Mouse (Mus musculus) stomach, embryonic 15.5 days (tissue): Measurements from ENCODE around the gene Tradd. TPM values are rescaled to one million over a fixed set of nuclear protein-coding genes. Genes with fewer than 3 reads are reported as not detected.
"Not testable (repeated sequence)": the region's sequence is repeated elsewhere in the genome, so short reads cannot be mapped to it uniquely, and the experiment has no call there.

Experiments used
- ATAC-seq: fragments of 200-750 bp; cut with Nextera tagmentation; 2 replicates; pipeline ENCODE4 v1.8.0; 2017; ENCODE audit warnings: low read depth, moderate number of reproducible peaks, moderate TSS enrichment; ENCODE audit not compliant: insufficient read depth, low FRiP score
- H3K27ac ChIP-seq: fragments of 300-500 bp; sonication (generic); 2 replicates; pipeline ENCODE4 v1.5.1; 2015; ENCODE audit warnings: mild to moderate bottlenecking, inconsistent platforms
- H3K27me3 ChIP-seq: fragments of 300-500 bp; sonication (generic); replicated peaks from 2 replicates; pipeline ENCODE4 v1.6.1; 2015; ENCODE audit warnings: inconsistent platforms
- H3K36me3 ChIP-seq: fragments of 300-500 bp; sonication (generic); 2 replicates; pipeline ENCODE4 v1.6.1; 2015; ENCODE audit warnings: inconsistent platforms
- H3K4me1 ChIP-seq: fragments of 300-500 bp; sonication (generic); 2 replicates; pipeline ENCODE4 v1.6.1; 2015; ENCODE audit warnings: inconsistent platforms
- H3K4me2 ChIP-seq: fragments of 300-500 bp; sonication (generic); 2 replicates; pipeline ENCODE4 v1.6.1; 2015; ENCODE audit warnings: mild to moderate bottlenecking, inconsistent platforms
- H3K4me3 ChIP-seq: fragments of 300-500 bp; sonication (generic); replicated peaks from 2 replicates; pipeline ENCODE4 v1.5.1; 2015; ENCODE audit warnings: inconsistent platforms
- H3K9ac ChIP-seq: fragments of 300-500 bp; sonication (generic); 2 replicates; pipeline ENCODE4 v1.6.1; 2015; ENCODE audit warnings: inconsistent platforms
- H3K9me3 ChIP-seq: fragments of 300-500 bp; sonication (generic); 2 replicates; pipeline ENCODE4 v1.6.1; 2016; ENCODE audit warnings: inconsistent platforms
- WGBS: fragments of 180-500 bp; shearing (Covaris S2); methylation state at CpG from one replicate; pipeline ENCODE4 v1.1.7; 2015; 5-methylcytosine and 5-hydroxymethylcytosine counted together
- polyA plus RNA-seq: library from polyadenylated mRNA; unstranded; fragments of >200 nt; fragmentation: Nextera tagmentation; extraction: Ambion mirVana; gene quantifications from 2 replicates; pipeline ENCODE4 v1.2.1, GENCODE M21; 2015

The Tradd gene
- polyA plus RNA-seq, 1 experiment from 2014 or later, result 30.3 TPM

DNA sequence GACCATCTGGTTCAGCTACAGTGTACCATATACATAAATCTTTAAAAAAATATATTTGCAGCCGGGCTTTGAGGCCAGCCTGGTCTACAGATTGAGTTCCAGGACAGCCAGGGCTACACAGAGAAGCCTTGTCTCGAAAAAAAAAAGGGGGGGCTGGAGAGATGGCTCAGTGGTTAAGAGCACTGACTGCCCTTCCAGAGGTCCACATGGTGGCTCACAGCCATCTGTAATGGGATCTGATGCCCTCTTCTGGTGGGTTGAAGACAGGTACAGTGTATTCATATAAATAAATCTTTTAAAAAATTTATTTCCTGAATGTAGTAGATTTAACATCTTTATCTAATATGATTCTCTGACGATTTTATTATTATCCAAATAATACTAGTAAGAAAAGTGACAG lies 27.4 kb upstream of the Tradd start:
- H3K9ac ChIP-seq, H3K4me2 ChIP-seq, ATAC-seq, H3K36me3 ChIP-seq, H3K4me3 ChIP-seq, H3K9me3 ChIP-seq, H3K27ac ChIP-seq: not testable (repeated sequence)
- WGBS, result 61% methylated on average over 3 of the region's 3 CpGs
- Histone ChIP-seq H3K4me1 (peaks cover 23% of the 10 kb centered on the region), H3K27me3 (peaks cover 10% of the 10 kb centered on the region)

DNA sequence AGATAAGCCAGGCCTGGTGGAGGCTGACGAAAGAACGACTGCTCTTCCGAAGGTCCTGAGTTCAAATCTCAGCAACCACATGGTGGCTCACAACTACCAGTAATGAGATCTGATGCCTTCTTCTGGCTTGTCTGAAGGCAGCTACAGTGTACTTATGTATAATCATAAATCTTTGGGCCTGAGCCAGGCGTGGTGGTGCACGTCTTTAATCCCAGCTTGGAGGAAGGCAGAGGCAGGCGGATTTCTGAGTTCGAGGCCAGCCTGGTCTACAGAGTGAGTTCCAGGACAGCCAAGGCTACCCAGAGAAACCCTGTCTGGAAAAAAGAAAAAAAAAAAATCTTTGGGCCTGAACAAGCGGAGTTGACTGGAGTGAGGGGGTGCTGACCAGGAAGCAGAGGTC lies 27.0 kb upstream of the Tradd start:
- 79% methylated on average over 8 of the region's 8 CpGs for WGBS
- H3K27ac ChIP-seq, H3K36me3 ChIP-seq, H3K9me3 ChIP-seq, ATAC-seq, H3K4me2 ChIP-seq, H3K4me3 ChIP-seq, H3K9ac ChIP-seq: not testable (repeated sequence)
- H3K27me3 ChIP-seq, result peaks cover 10% of the 10 kb centered on the region
- peaks cover 23% of the 10 kb centered on the region for H3K4me1 ChIP-seq

DNA sequence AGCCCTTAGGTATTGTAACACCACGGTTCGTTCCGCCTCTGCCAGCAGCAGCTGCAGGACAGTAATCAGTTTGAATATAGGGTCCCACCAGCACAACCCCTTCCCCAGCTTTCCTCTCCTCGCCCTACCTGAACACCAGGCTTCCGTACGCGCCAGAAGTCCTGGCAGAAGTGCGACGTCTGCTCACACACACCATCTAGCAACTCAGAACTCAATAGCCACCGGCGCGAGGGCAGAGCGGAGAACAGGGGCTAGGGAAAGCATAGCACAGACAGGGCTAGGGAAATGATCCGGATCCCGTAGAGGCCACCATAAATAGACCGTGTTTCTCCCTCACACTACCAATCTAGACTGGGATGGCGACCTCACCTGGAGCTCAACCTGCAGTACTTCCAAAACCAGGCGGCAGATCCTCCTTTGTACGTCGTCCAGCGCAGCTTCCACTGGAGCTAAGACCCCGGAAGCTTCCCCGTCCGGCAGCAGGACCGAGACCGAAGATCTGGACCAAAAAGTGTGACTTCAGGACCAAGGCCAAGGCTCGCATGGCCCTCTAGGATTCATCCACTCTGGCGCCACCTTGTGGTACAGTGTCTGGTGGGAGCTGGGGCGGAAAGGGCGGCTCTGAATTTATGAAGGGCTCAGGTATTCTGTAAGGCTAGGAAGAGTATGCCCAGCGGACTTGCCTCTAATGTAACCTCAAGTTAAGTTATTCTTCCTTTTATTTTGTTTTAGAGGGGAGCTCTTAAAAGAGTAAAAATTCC lies 26.3 kb upstream of the Tradd start:
- Histone ChIP-seq H3K9ac (no peak overlapping the region), H3K27ac (no peak overlapping the region), H3K27me3 (peaks cover 10% of the 10 kb centered on the region), H3K4me3 (peak overlapping the region; percentile 19; the same call in 1 of the 2 replicates), H3K4me1 (peaks cover 23% of the 10 kb centered on the region), H3K9me3 (no peaks in the 10 kb centered on the region), H3K36me3 (no peaks in the 10 kb centered on the region), H3K4me2 (peak overlapping the region; percentile 84)
- ATAC-seq, result no peak
- 8% methylated on average over 31 of the region's 31 CpGs for WGBS

DNA sequence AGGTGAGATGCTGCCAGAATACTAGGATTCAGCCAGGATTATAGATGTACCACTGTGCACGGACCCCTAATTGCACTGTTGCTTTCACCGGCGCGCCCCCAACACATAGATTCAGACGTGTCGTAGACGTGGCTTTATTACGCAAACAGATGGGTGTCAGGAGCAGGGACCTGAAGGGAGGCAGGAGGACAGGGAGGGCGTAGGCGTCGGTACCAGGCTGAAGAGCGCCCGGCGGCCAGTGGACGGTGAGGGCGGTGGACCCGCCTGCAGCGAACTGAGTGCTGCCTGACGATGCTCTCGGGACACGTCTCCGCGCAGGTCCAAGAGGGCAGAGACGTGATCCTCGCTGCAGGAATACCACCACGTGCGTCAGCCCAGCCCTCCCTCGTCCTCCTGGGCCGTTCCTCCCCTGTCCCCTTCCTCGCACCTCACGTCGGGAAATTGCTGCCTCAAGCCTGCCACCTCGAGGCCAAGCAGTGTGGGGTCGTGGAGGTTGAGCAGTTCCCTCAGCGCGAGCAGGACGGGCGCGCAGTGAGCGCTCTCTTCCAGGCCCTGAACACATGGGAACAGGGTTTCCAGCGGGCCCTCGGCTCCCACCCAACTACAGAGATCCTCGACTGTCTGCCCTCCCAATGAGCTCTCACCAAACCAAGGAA lies 25.5 kb upstream of the Tradd start, which contains the start of gene 4931428F04Rik:
4931428F04Rik (minus strand) TSS at position 60 of the 656 bp plus-strand sequence.
- WGBS, result 3% methylated on average over 43 of the region's 43 CpGs
- Histone ChIP-seq H3K9ac (peak within 1 kb of the TSS; percentile 34; the same call in 1 of the 2 replicates), H3K4me1 (peaks cover 23% of the 10 kb centered on the region), H3K4me2 (peak within 1 kb of the TSS; percentile 84), H3K4me3 (peak within 1 kb of the TSS; percentile 57), H3K9me3 (no peaks in the 10 kb centered on the region), H3K27me3 (peaks cover 10% of the 10 kb centered on the region), H3K36me3 (no peaks in the 10 kb centered on the region), H3K27ac (peak within 1 kb of the TSS; percentile 91)
- 0 out of 2 replicates have a peak, but pooled peaks have one; percentile 6 for ATAC-seq

DNA sequence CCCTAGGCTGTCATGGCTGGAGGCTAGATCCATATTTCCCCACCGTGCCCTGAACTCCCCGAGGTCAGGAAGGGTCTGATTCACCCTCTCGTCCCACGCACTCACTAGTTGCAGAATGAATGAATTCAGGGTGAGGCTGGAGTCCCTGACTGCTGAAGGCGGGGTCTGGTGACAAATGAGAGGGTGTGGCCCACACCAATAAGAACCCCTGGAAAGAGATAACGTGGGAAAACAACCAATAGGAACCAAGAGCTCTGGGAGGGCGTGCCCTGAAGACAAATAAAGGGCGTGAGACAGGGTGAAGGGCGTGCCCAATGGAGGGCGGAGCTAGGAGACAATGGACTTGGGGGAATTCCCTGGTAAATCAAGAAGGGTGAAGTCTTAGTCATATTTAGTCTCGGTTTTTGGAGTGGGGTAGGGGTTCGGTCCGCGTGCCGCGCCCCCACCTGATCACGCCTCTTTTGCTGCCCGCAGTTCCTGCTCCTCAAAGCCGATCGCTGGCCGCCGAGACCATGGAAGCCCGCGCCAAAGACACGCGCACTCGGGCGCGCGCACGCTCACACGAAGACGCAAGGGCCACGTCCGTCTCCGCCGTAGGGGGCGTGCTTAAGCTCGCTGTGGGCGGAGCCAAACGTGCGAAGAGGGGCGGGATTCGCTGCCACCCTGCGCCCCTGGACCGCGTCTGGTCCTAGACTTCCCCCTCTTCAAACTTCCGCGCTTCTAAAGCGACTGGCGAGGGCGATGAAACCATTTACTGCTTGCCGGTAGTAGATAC lies 24.7 kb upstream of the Tradd start:
- Histone ChIP-seq H3K9me3 (no peaks in the 10 kb centered on the region), H3K4me1 (peaks cover 23% of the 10 kb centered on the region), H3K4me2 (peak overlapping the region; percentile 84), H3K4me3 (peak overlapping the region; percentile 57), H3K9ac (peak overlapping the region; percentile 34; the same call in 1 of the 2 replicates), H3K27me3 (peaks cover 10% of the 10 kb centered on the region), H3K27ac (peak overlapping the region; percentile 91), H3K36me3 (no peaks in the 10 kb centered on the region)
- WGBS, result under 1% methylated on average over 53 of the region's 53 CpGs
- ATAC-seq, result peak; percentile 89

DNA sequence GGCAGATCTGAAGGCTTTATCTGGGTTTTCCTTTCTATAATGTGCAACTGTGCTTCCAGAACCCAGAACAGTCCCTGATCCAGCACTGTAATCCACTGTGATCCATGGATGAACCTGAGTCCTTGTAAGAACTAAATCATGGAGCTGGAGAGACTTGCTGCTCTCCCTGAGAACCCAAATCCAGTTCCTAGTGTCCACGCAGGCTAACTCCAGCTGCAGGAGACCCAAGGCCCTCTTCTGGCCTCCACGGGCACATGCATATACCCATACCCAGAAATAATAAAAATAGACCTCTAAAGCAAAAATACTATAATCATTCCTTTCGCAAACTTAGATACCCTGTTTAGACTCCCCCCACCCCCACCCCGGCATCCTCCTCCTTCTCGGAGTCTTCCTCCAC lies 23.8 kb upstream of the Tradd start:
- H3K27me3 ChIP-seq, result peaks cover 10% of the 10 kb centered on the region
- H3K4me1 ChIP-seq, result peaks cover 24% of the 10 kb centered on the region
- H3K9ac ChIP-seq, result no peak overlapping the region
- H3K27ac ChIP-seq, result no peak overlapping the region
- no peaks in the 10 kb centered on the region for H3K9me3 ChIP-seq
- no peak for ATAC-seq
- H3K4me3 ChIP-seq, result peak overlapping the region; percentile 57; the same call in 1 of the 2 replicates
- WGBS, result 83% methylated on average over 5 of the region's 5 CpGs
- H3K36me3 ChIP-seq, result no peaks in the 10 kb centered on the region
- peak overlapping the region; percentile 84 for H3K4me2 ChIP-seq

DNA sequence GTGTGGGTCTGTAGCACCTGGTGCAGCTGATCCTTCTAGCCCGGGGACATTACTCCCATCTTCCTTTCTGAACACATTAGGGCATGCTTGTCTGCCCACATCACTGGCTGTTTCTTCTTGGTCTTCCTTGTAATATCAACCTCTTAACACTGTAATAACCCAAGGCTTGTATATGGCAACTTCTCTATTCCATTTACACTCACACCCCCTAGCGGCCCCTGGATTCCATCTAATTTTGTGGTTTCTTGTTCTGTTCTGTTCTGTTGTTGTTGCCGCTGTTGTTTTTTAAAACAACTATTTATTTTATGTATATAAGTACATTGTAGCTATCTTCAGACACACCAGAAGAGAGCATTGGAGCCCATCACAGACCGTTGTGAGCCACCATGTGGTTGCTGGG lies 22.5 kb upstream of the Tradd start:
- 83% methylated on average over 4 of the region's 4 CpGs for WGBS
- Histone ChIP-seq H3K36me3 (0 out of 2 replicates have a peak, but pooled peaks cover 6% of the 10 kb centered on the region), H3K9ac (no peak overlapping the region), H3K27ac (no peak overlapping the region), H3K27me3 (peaks cover 10% of the 10 kb centered on the region), H3K4me2 (no peak overlapping the region), H3K4me1 (peaks cover 27% of the 10 kb centered on the region), H3K9me3 (no peaks in the 10 kb centered on the region), H3K4me3 (no peak overlapping the region)
- ATAC-seq, result no peak

DNA sequence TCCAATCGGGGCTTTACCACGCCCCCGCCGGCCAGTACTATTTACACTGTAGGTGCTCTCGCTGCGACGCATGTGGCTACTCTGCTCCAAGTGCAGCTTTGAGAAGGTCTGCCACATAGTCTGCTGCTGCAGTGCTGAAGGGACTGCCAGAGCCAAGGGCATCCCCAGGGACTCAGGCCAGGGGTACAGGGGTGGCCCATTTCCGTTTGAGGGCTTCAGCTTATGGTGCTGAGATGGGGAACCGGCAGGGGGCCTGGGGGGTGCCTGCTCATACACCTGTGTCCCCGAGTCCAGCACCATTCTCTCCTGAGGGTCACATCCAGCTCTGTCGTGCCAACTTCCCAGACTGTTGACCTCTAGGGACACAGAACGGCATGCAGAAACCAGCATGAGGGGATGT lies 21.1 kb upstream of the Tradd start:
- Histone ChIP-seq H3K27me3 (peaks cover 7% of the 10 kb centered on the region), H3K4me1 (peaks cover 23% of the 10 kb centered on the region), H3K36me3 (0 out of 2 replicates have a peak, but pooled peaks cover 11% of the 10 kb centered on the region), H3K9ac (no peak overlapping the region), H3K27ac (no peak overlapping the region), H3K4me3 (no peak overlapping the region), H3K9me3 (no peaks in the 10 kb centered on the region), H3K4me2 (no peak overlapping the region)
- WGBS, result 49% methylated on average over 12 of the region's 12 CpGs
- no peak for ATAC-seq

DNA sequence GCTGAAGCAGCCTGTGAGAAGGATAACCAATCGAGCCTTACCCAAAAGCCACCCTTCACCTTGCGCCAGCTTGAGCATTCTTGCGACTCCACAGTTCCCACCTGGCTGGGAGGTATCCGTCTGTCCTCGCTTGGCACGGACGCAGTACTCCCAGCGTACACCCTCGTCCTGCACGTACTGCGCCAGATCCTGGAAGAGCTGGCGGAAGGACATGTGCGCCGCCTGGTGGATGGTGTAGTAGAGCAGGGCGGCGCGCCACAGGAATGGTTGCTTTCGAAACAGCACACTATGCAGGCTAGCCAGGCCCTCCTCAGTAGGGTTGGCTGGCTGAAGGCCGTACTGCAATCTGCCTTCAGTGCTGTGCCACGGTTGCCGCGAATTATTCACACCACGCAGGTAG lies 18.7 kb upstream of the Tradd start:
- Histone ChIP-seq H3K27ac (no peak overlapping the region), H3K9me3 (no peaks in the 10 kb centered on the region), H3K4me3 (no peak overlapping the region), H3K4me1 (peaks cover 15% of the 10 kb centered on the region), H3K9ac (no peak overlapping the region), H3K27me3 (peaks cover 18% of the 10 kb centered on the region), H3K36me3 (0 out of 2 replicates have a peak, but pooled peaks cover 11% of the 10 kb centered on the region), H3K4me2 (no peak overlapping the region; the same call in 1 of the 2 replicates)
- WGBS, result 33% methylated on average over 23 of the region's 23 CpGs
- ATAC-seq, result peak; percentile 53; the same call in 1 of the 2 replicates

DNA sequence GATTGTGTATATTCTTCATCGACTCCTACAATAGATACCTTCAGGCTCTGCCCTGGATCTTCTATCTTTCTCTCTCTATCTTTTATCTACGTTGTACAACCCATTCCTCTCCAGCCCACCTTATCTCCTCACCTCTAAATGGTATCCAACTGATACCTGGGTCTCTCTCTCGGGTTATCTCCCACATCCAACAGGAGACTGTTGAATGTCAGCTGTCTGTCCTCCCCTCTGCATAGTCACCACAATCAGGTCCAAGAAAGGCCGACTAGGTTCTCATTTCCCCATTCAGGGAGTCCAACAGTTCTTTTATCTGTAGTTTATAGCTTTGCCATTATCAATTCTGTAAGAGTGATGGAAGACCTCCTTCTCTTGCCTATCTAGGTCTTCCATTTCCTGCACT lies 17.8 kb upstream of the Tradd start:
- H3K4me2 ChIP-seq, result no peak overlapping the region
- no peak overlapping the region for H3K4me3 ChIP-seq
- H3K27me3 ChIP-seq, result peaks cover 26% of the 10 kb centered on the region
- no peak overlapping the region for H3K9ac ChIP-seq
- no peaks in the 10 kb centered on the region for H3K9me3 ChIP-seq
- no peak overlapping the region for H3K27ac ChIP-seq
- H3K4me1 ChIP-seq, result peaks cover 14% of the 10 kb centered on the region; the same call in 1 of the 2 replicates
- ATAC-seq, result no peak
- 0 out of 2 replicates have a peak, but pooled peaks cover 11% of the 10 kb centered on the region for H3K36me3 ChIP-seq
- WGBS, result 80% methylated on average over 4 of the region's 4 CpGs

DNA sequence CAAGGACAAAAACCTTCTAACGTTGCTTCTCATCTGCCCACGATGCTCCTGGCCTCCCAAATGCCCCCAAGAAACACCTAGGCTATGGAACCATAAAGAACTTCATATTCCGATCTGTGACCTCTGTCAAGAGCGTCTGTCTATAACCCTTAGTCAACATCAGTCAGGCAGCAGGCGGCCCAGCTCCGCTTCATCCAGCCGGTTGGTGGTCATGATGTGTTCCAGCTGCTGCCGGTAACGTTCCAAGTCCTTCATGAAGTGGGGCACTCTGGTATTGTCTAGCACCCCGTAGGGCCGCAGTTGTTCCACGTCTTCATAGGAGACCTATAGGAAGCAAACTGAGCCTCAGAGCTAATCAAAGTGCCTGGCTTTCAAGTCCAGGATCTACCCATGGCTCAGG lies 17.4 kb upstream of the Tradd start:
- Histone ChIP-seq H3K9me3 (no peaks in the 10 kb centered on the region), H3K27me3 (peaks cover 30% of the 10 kb centered on the region), H3K9ac (no peak overlapping the region), H3K4me1 (peaks cover 14% of the 10 kb centered on the region; the same call in 1 of the 2 replicates), H3K4me2 (no peak overlapping the region), H3K27ac (no peak overlapping the region), H3K36me3 (0 out of 2 replicates have a peak, but pooled peaks cover 11% of the 10 kb centered on the region), H3K4me3 (no peak overlapping the region)
- 82% methylated on average over 12 of the region's 12 CpGs for WGBS
- no peak for ATAC-seq
